Mouse (Mus musculus) liver, embryonic 11.5 days (tissue): ENCODE data around the gene Nploc4. TPM values are rescaled to one million over a fixed set of nuclear protein-coding genes. Genes with fewer than 3 reads are reported as not detected.
"Not testable (repeated sequence)": the region's sequence is repeated elsewhere in the genome, so short reads cannot be mapped to it uniquely, and the experiment has no call there.

ENCODE experiments used
- ATAC-seq: fragments of 200-750 bp; cut with Nextera tagmentation; replicated peaks from 2 replicates; pipeline ENCODE4 v1.8.0; 2017; ENCODE audit warnings: moderate number of reproducible peaks, mild to moderate bottlenecking, moderate TSS enrichment, moderate library complexity; ENCODE audit not compliant: low FRiP score
- DNase-seq: peaks from one replicate; pipeline ENCODE4 v3.0.0-alpha.2; 2017; ENCODE audit warnings: low spot score
- H3K27ac ChIP-seq: fragments of 300-500 bp; sonication (generic); 2 replicates; pipeline ENCODE4 v1.5.1; 2014; ENCODE audit warnings: mild to moderate bottlenecking, low read depth, low read length, control low read depth
- H3K27me3 ChIP-seq: fragments of 300-500 bp; sonication (generic); replicated peaks from 2 replicates; pipeline ENCODE4 v1.6.1; 2014; ENCODE audit warnings: low read length, mixed read lengths; ENCODE audit not compliant: control insufficient read depth, insufficient read depth
- H3K36me3 ChIP-seq: fragments of 300-500 bp; sonication (generic); 2 replicates; pipeline ENCODE4 v1.6.1; 2014; ENCODE audit warnings: mild to moderate bottlenecking, low read length, moderate library complexity, mixed read lengths; ENCODE audit not compliant: control insufficient read depth, insufficient read depth
- H3K4me1 ChIP-seq: fragments of 300-500 bp; sonication (generic); replicated peaks from 2 replicates; pipeline ENCODE4 v1.6.1; 2014; ENCODE audit warnings: low read length, mixed read lengths; ENCODE audit not compliant: control insufficient read depth, insufficient read depth
- H3K4me2 ChIP-seq: fragments of 300-500 bp; sonication (generic); 2 replicates; pipeline ENCODE4 v1.6.1; 2014; ENCODE audit warnings: mild to moderate bottlenecking, control low read depth, moderate library complexity
- H3K4me3 ChIP-seq: fragments of 300-500 bp; sonication (generic); 2 replicates; pipeline ENCODE4 v1.5.1; 2014; ENCODE audit warnings: low read depth, low read length, control low read depth
- H3K9ac ChIP-seq: fragments of 300-500 bp; sonication (generic); 2 replicates; pipeline ENCODE4 v1.6.1; 2014; ENCODE audit warnings: low read depth, low read length, control low read depth
- H3K9me3 ChIP-seq: fragments of 300-500 bp; sonication (generic); 2 replicates; pipeline ENCODE4 v1.6.1; 2016; ENCODE audit warnings: low read length, inconsistent platforms, mixed read lengths; ENCODE audit not compliant: control insufficient read depth
- WGBS: fragments of 180-500 bp; shearing (Covaris S2); extraction: QIAGEN DNeasy Blood & Tissue Kit; methylation state at CpG from one replicate; pipeline ENCODE4 v1.1.7; 2014; 5-methylcytosine and 5-hydroxymethylcytosine counted together
- polyA plus RNA-seq: library from polyadenylated mRNA; unstranded; fragments of >200 nt; fragmentation: Nextera tagmentation; extraction: Ambion mirVana; gene quantifications from 2 replicates; pipeline ENCODE4 v1.2.1, GENCODE M21; 2014

Gene Nploc4
- polyA plus RNA-seq, 1 experiment from 2014 or later = 44.5 TPM

DNA sequence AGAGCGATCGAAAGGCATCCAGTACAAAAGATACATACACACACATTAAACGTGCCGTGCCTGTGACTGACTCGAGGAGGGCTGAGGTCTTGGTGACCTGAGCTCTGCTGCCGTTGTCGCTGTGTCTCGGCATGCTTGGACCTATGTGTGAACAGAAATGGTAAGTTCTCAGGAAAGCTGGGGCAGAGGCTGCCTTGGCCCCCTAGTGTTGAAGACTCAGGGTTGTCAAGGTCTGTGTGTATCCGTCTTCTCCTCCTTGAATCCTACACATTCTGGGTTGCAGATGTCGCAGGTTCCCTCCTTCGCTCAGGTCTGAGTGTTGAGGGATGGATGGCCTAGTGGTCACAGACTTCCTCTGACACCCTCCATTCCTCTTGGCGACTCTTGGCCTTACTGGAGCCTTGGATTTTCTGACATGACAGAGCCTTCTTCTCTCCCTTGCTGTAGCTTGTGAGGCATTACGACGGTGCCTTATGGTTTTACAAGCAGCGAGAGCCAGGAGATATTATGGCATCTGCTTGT lies 81.1 kb downstream of the Nploc4 start:
- Histone ChIP-seq H3K4me3 (no peak overlapping the region), H3K4me1 (peaks cover 58% of the 10 kb centered on the region), H3K27me3 (no peaks in the 10 kb centered on the region), H3K9me3 (no peaks in the 10 kb centered on the region), H3K27ac (no peak overlapping the region), H3K9ac (no peak overlapping the region), H3K36me3 (no peaks in the 10 kb centered on the region), H3K4me2 (no peak overlapping the region)
- no peak for DNase-seq
- WGBS = 77% methylated on average over 15 of the region's 15 CpGs
- no peak for ATAC-seq

DNA sequence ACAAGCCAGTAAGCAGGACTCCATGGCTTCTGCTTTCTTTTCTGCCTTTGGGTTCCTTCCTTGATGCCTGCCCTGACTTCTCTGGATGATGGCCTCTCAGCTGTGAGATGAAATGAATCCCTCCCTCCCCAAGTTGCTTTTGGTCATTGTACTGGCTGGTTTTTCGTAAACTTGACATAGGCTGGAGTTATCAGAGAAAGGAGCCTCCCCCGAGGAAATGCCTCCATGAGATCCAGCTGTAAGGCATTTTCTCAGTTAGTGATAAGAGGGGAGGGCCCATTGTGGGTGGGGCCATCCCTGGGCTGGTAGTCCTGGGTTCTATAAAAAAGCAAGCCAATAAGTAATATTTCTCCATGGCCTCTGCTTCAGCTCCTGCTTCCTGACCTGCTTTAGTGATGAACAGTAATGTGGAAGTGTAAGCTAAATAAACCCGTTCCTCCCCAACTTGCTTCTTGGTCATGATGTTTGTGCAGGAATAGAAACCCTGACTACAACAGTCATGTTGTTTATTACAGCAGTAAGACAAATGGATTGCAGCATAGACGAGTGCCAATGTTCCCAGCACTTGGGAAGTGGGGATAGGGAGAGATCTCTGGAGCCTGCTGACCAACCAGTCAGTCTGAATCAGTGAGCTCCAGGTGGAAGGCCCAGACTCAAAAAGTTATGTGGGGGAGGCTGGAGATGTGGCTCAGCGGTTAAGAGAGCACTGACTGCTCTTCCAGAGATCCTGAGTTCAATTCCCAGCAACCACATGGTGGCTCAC lies 82.0 kb downstream of the Nploc4 start:
- Histone ChIP-seq H3K27me3 (no peaks in the 10 kb centered on the region), H3K36me3 (no peaks in the 10 kb centered on the region), H3K4me1 (peaks cover 65% of the 10 kb centered on the region), H3K9ac (peak overlapping the region; percentile 25; the same call in 1 of the 2 replicates), H3K4me3 (no peak overlapping the region), H3K27ac (peak overlapping the region; percentile 81), H3K9me3 (no peaks in the 10 kb centered on the region), H3K4me2 (peak overlapping the region; percentile 37)
- DNase-seq = no peak
- WGBS = 43% methylated on average over 5 of the region's 5 CpGs
- ATAC-seq = no peak

DNA sequence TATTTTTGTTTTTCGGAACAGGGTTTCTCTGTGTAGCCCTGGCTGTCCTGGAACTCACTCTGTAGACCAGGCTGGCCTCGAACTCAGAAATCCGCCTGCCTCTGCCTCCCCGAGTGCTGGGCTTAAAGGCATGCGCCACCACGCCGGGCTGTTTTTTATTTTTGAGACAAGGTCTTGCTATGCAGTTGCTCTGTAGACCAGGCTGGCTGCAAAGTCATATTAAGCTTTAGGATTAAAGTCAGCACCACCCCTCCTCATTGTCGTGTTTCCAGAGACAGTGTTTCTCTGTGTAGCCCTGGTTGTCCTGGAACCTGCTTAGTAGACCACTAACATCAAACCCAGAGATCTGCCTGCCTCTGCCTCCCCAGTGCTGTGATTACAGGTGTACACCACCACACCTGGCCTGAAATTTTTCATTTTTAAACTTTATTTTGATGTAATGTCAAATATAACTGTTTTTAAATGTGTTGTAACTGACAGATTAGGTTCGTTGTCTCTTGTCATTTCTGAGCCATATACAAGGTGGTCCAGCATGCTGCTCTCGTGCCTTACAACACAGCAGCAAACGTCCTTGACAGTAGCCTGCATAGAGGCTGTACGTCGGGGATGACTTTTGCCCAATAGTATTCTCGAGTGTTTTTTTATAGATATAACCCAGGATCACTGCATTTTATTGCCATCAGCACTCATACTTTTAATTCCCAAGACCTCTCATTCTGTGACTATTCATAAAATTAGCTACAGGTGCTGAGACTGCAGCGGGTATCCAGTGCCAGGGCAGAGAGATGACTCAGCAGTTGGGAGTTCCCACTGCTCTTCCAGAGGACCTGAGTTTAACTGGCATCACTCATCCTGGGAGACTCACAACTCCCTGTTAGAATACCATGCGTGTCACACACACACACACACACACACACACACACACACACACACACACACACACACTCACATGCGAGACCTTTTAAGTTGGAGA lies 82.9 kb downstream of the Nploc4 start:
- Histone ChIP-seq H3K4me2 (peak overlapping the region; percentile 64), H3K9ac (peak overlapping the region; percentile 25; the same call in 1 of the 2 replicates), H3K4me3 (no peak overlapping the region), H3K27ac (peak overlapping the region; percentile 81), H3K27me3 (no peaks in the 10 kb centered on the region), H3K36me3 (no peaks in the 10 kb centered on the region), H3K9me3 (no peaks in the 10 kb centered on the region), H3K4me1 (peaks cover 67% of the 10 kb centered on the region)
- DNase-seq = no peak
- no peak for ATAC-seq
- 82% methylated on average over 17 of the region's 17 CpGs for WGBS

DNA sequence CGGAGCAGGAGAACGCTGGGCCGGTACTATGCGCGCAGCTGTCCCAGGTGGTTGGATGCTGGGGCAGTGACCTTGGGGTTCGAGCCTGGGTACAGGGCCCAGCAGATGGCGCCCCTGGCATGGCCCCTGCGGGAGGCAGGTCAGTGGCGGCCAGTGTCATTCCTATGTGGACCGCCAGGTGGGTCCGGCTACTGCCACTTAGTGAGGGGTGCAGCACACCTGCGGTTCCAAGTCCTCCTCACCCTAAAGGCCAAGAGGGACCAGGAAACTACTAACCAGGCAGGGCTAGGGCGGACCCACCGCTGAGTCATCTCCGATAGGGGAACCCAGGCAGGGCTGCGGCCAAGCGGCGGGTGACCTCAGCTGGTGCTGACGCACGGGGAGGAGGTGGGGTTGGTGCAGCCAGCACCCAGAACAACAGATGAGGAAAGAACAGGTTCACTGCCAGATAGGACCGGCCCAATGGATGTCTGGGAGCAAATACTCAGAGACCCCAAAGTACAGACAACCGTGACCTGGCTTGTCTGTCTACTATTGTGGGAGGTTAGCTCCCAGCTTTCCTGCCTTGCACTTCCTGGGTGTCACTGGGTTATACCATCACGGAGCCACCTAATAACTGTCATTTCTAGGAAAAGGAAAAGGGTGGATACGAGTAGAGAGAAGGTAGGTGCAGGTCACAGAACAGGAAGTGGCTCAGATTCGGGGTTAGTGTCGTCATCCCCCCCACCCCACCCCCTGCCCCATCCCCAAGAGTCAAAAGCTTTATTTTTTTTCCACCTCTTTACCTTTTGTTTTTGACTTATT lies 83.8 kb downstream of the Nploc4 start:
- Histone ChIP-seq H3K27ac (peak overlapping the region; percentile 81), H3K27me3 (no peaks in the 10 kb centered on the region), H3K9ac (peak overlapping the region; percentile 43), H3K4me1 (peaks cover 76% of the 10 kb centered on the region), H3K4me3 (peak overlapping the region; percentile 29), H3K36me3 (no peaks in the 10 kb centered on the region), H3K4me2 (peak overlapping the region; percentile 64), H3K9me3 (no peaks in the 10 kb centered on the region)
- ATAC-seq (peak; percentile 84), DNase-seq (peak; percentile 79)
- WGBS = 13% methylated on average over 26 of the region's 26 CpGs

DNA sequence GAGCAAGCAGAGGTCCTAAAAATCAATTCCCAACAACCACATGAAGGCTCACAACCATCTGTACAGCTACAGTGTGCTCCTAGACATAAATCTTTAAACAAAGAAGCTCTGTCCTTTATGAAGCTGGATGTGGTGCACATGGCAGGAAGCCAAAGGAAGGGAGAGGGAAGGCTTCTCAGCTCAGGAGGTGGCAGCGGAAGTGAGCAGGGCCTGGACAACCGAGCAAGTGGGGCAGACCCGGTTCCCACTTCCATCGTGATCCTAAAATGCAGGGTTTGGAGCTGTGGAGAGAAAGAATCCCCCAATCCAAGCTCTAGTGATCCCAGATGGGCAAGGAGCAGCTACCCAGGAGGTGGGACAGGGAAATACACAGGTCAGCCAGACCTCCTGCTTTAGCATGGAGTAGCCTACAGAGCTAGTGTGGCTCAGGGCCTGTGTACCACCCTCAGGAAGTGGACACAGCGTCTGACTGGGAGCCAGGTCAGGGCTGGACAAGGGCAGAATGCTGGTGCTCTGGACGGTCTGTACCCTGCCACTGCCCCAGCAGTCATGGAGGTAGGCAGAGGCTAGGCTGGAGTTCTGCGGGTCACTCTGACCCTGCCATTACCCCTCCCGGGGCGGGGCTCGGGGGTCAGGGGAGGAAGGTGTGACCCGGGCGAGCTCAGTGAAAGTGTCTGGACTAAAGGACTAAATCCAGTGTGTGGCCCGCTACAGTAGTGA lies 84.8 kb downstream of the Nploc4 start:
- Histone ChIP-seq H3K9ac (peak overlapping the region; percentile 43), H3K36me3 (no peaks in the 10 kb centered on the region), H3K9me3 (no peaks in the 10 kb centered on the region), H3K27ac (peak overlapping the region; percentile 33; the same call in 1 of the 2 replicates), H3K4me2 (peak overlapping the region; percentile 64; the same call in 1 of the 2 replicates), H3K4me1 (peaks cover 66% of the 10 kb centered on the region), H3K27me3 (no peaks in the 10 kb centered on the region), H3K4me3 (no peak overlapping the region)
- no peak for DNase-seq
- no peak for ATAC-seq
- 69% methylated on average over 13 of the region's 13 CpGs for WGBS

DNA sequence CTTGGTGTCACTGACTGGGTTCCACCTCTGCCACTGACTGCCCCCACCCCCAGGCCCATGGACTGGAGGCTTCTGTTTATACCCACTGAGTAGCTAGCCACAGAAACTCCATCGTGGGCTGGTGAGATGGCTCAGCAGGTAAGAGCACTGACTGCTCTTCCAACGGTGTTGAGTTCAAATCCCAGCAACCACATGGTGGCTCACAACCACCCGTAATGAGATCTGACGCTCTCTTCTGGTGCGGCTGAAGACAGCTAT lies 85.5 kb downstream of the Nploc4 start:
- H3K27me3 ChIP-seq, H3K36me3 ChIP-seq, H3K9ac ChIP-seq, ATAC-seq, DNase-seq, H3K4me2 ChIP-seq, H3K27ac ChIP-seq, H3K4me3 ChIP-seq, H3K9me3 ChIP-seq: not testable (repeated sequence)
- H3K4me1 ChIP-seq = peaks cover 65% of the 10 kb centered on the region
- WGBS = 86% methylated on average over 5 of the region's 5 CpGs

DNA sequence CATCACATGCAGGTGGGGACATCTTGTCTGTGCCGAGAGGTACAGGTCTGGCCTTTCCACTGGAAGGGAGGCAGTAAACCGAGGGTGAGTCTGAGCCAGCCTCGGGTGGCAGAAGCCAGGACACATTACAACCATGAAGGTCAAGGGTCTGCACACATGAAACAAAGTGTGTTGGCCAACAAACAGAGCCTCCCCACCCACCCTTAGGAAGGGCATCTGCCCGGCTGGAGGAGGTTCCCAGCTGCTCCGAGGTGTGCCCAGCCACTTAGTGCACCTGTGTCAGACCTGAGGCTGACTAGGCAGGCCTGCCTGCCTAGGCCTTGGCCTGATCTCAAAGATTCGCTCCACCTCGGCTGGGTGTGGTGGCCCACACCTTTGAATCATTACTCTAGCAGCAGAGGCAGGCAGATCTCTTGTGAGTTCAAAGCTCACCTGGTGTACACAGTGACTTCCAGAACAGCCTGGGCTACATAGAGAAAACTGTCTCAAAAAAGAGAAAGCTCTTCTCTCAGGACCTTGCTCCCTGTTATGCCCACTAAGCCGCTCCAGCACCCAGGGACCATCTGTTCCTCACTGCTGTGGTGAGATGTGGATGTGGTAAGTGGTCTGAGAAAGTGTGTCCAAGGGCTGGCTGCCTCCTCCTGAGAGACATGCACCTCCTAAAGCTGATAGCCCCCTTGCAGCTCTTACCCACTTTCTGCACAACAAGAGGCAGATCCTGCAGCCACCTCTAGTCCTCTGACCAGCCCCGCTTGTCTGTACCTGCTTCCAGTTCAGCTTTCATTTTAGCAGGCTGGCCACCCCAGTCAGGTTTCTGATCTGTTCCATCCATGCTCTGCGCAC lies 86.0 kb downstream of the Nploc4 start:
- H3K36me3 ChIP-seq = peaks cover 7% of the 10 kb centered on the region; the same call in 1 of the 2 replicates
- no peak for DNase-seq
- H3K27me3 ChIP-seq = no peaks in the 10 kb centered on the region
- no peak overlapping the region for H3K9ac ChIP-seq
- H3K4me2 ChIP-seq = peak overlapping the region; percentile 95
- H3K4me1 ChIP-seq = peaks cover 67% of the 10 kb centered on the region
- H3K9me3 ChIP-seq = no peaks in the 10 kb centered on the region
- ATAC-seq = no peak
- H3K4me3 ChIP-seq = peak overlapping the region; percentile 100; the same call in 1 of the 2 replicates
- WGBS = 83% methylated on average over 10 of the region's 10 CpGs
- peak overlapping the region; percentile 99 for H3K27ac ChIP-seq
